In the genomic region with DNA sequence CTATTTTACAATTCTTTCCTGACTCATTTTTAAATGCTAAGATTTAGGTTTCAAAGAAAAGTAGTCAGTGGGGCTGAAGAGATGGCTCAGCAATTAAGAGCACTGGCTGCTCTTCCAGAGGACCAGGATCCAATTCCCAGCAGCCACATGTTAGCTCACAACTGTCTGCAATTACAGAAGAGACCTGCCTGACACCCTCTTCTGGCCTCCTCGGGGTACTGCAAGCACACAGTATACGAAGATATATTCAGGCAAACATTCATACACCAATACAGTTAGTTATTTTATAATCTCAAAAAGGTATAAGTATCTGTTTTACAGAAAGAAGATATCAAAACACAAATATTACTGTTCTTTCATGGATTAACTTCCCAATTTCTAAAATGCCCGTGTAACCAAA, we compare ENCODE assay signal across 19 mouse cellular contexts. TPM values are rescaled to one million over a fixed set of nuclear protein-coding genes. Genes with fewer than 3 reads are reported as not detected.
DNase-seq lines count a peak whose midpoint lies in the region; ATAC-seq and TF ChIP-seq lines count a peak whose summit lies in the region.
"Had no signal": no experiment of that assay in that cellular context is flagged by ENCODE, and none has a peak within 500 bp of the region (broad histone marks: within the 10 kb centered on the region; RNA-seq: fewer than 3 reads in every experiment).

No protein-coding gene starts in this region.

- no peak for ATAC-seq in midbrain, embryonic 11.5 days (ENCODE audit: low FRiP score)
- ATAC-seq in megakaryocyte-erythroid progenitor cell, adult 5-6 weeks (replicated peaks; ENCODE audit: low FRiP score, low TSS enrichment, poor library complexity, severe bottlenecking) = no peak
- ATAC-seq: activated CD4-positive, CD25-positive, alpha-beta regulatory T cell, adult 4 months; CD4-positive, CD25-positive, alpha-beta regulatory T cell, adult 4 months; forebrain, embryonic 15.5 days had no signal

- H3K9me3 ChIP-seq in midbrain, embryonic 11.5 days (ENCODE audit: control insufficient read depth, low read length) = no peaks in the 10 kb centered on the region
- H3K9me3 ChIP-seq in midbrain, embryonic 10.5 days (replicated peaks) = no peaks in the 10 kb centered on the region
- H3K9me3 ChIP-seq: forebrain, embryonic 15.5 days; heart, embryonic 12.5 days had no signal

- H3K36me3 ChIP-seq in kidney, adult 2 months (ENCODE audit: control insufficient read depth, insufficient read depth, low read length) = peaks cover 9% of the 10 kb centered on the region
- H3K36me3 ChIP-seq in midbrain, embryonic 11.5 days (ENCODE audit: control insufficient read depth, insufficient read depth, low read length) = peaks cover 14% of the 10 kb centered on the region; the same call in 1 of the 2 replicates
- H3K36me3 ChIP-seq in midbrain, embryonic 10.5 days = peaks cover 57% of the 10 kb centered on the region
- H3K36me3 ChIP-seq in small intestine, adult 2 months (ENCODE audit: control insufficient read depth, insufficient read depth, low read length) = peaks cover 37% of the 10 kb centered on the region

- no peak for TF ChIP-seq POLR2A in kidney, adult 2 months (IDR thresholded peaks at IDR 0.05; ENCODE audit: low read depth, low read length)
- TF ChIP-seq POLR2A in small intestine, adult 2 months (IDR thresholded peaks at IDR 0.05; ENCODE audit: low read depth, low read length) = no peak

- H3K27me3 ChIP-seq in kidney, adult 2 months (replicated peaks; ENCODE audit: control insufficient read depth, insufficient read depth, low read length) = no peaks in the 10 kb centered on the region
- H3K27me3 ChIP-seq in midbrain, embryonic 11.5 days (ENCODE audit: control insufficient read depth, insufficient read depth, low read length) = no peaks in the 10 kb centered on the region
- no peaks in the 10 kb centered on the region for H3K27me3 ChIP-seq in midbrain, embryonic 10.5 days (ENCODE audit: low read depth, poor library complexity, severe bottlenecking)
- H3K27me3 ChIP-seq in small intestine, adult 2 months (ENCODE audit: control insufficient read depth, insufficient read depth, low read length) = no peaks in the 10 kb centered on the region
- H3K27me3 ChIP-seq: forebrain, embryonic 15.5 days; heart, embryonic 12.5 days had no signal

- peaks cover 4% of the 10 kb centered on the region; the same call in 1 of the 2 replicates for H3K4me1 ChIP-seq in kidney, adult 2 months (ENCODE audit: control insufficient read depth, insufficient read depth, low read length)
- H3K4me1 ChIP-seq in midbrain, embryonic 11.5 days (ENCODE audit: control insufficient read depth, insufficient read depth, low read length) = no peaks in the 10 kb centered on the region
- peaks cover 6% of the 10 kb centered on the region for H3K4me1 ChIP-seq in midbrain, embryonic 10.5 days
- peaks cover 8% of the 10 kb centered on the region; the same call in 1 of the 2 replicates for H3K4me1 ChIP-seq in small intestine, adult 2 months (ENCODE audit: control insufficient read depth, insufficient read depth, insufficient read length, low read length)
- H3K4me1 ChIP-seq: forebrain, embryonic 15.5 days had no signal

- WGBS in kidney, adult 2 months = 96% methylated on average over 3 of the region's 3 CpGs
- 87% methylated on average over 3 of the region's 3 CpGs for WGBS in midbrain, embryonic 11.5 days
- 88% methylated on average over 3 of the region's 3 CpGs for WGBS in midbrain, embryonic 10.5 days
- WGBS in small intestine, adult 2 months = 90% methylated on average over 3 of the region's 3 CpGs

- H3K9ac ChIP-seq in midbrain, embryonic 11.5 days (ENCODE audit: low read length) = no peak overlapping the region
- H3K9ac ChIP-seq: forebrain, embryonic 15.5 days; heart, embryonic 12.5 days had no signal

- DNase-seq in kidney, adult 2 months = no peak
- DNase-seq in kidney, postnatal 25 days = no peak
- DNase-seq in midbrain, embryonic 11.5 days (ENCODE audit: low spot score, missing footprints) = peak; percentile 14
- no peak for DNase-seq in midbrain, embryonic 10.5 days (ENCODE audit: low spot score)
- peak; percentile 17 for DNase-seq in NIH3T3 (ENCODE audit: low read depth)
- no peak for DNase-seq in yolk sac, embryonic 10.5 days (ENCODE audit: low spot score)
- DNase-seq: cerebellum, adult 18-20 months; embryo, embryonic 11 days; heart, postnatal 4 days; layer of hippocampus, postnatal 36 days; right cerebral cortex, adult 18-20 months had no signal

- TF ChIP-seq CTCF in kidney, adult 2 months (conservative IDR thresholded peaks at IDR 0.05; ENCODE audit: insufficient read depth, insufficient read length, low read depth, low read length) = peak; percentile 22; the same call in 1 of the 2 replicates
- TF ChIP-seq CTCF in small intestine, adult 2 months (IDR thresholded peaks at IDR 0.05; ENCODE audit: extremely low read depth, insufficient read length, insufficient replicate concordance, low read depth, low read length) = 0 out of 2 replicates have a peak, but pooled peaks have one; percentile 9

- no peak overlapping the region for H3K4me3 ChIP-seq in kidney, adult 2 months (ENCODE audit: insufficient read depth, low read depth, low read length)
- no peak overlapping the region for H3K4me3 ChIP-seq in midbrain, embryonic 11.5 days (ENCODE audit: low read depth, low read length)
- no peak overlapping the region for H3K4me3 ChIP-seq in midbrain, embryonic 10.5 days
- no peak overlapping the region for H3K4me3 ChIP-seq in small intestine, adult 2 months (ENCODE audit: low read depth, low read length)
- H3K4me3 ChIP-seq: forebrain, embryonic 15.5 days; heart, embryonic 12.5 days had no signal

- H3K27ac ChIP-seq in kidney, adult 2 months (ENCODE audit: insufficient read depth, low read depth, low read length) = no peak overlapping the region
- no peak overlapping the region for H3K27ac ChIP-seq in midbrain, embryonic 11.5 days (ENCODE audit: low read depth, low read length)
- H3K27ac ChIP-seq in midbrain, embryonic 10.5 days (replicated peaks) = no peak overlapping the region
- H3K27ac ChIP-seq in small intestine, adult 2 months (ENCODE audit: insufficient read depth, low read depth, low read length) = no peak overlapping the region
- H3K27ac ChIP-seq: forebrain, embryonic 15.5 days; macrophage had no signal

- H3K4me2 ChIP-seq in midbrain, embryonic 11.5 days = no peak overlapping the region
- H3K4me2 ChIP-seq: forebrain, embryonic 15.5 days; heart, embryonic 12.5 days had no signal

RNA-seq across cellular contexts. Expression of a gene that starts 12.6 kb away (rescaled TPM):
- 15.1 and 19.0 TPM in 2 replicates for polyA plus RNA-seq in kidney, adult 2 months (2012; rRNA removed)
- polyA plus RNA-seq in midbrain, embryonic 11.5 days (2014; fragmentation: Nextera tagmentation; extraction: Ambion mirVana) = 34.8 and 40.5 TPM in 2 replicates
- polyA plus RNA-seq in midbrain, embryonic 10.5 days (2016; fragmentation: Nextera tagmentation; extraction: Ambion mirVana) = 30.0 and 37.6 TPM in 2 replicates
- 5.2 and 18.2 TPM in 2 replicates for polyA plus RNA-seq in small intestine, adult 2 months (2012; rRNA removed)
- 11.0 and 25.4 TPM in 2 replicates for total RNA-seq in megakaryocyte-erythroid progenitor cell, adult 5-6 weeks (2014; fragmentation: Nextera tagmentation)
- 12.7 and 17.2 TPM in 2 replicates for total RNA-seq in megakaryocyte-erythroid progenitor cell, adult 5-6 weeks (2017)

RNA-seq across cellular contexts. Expression of a gene that starts 12.7 kb away (rescaled TPM):
- 4.5 and 5.8 TPM in 2 replicates for polyA plus RNA-seq in kidney, adult 2 months (2012; rRNA removed)
- 18.7 and 19.0 TPM in 2 replicates for polyA plus RNA-seq in midbrain, embryonic 11.5 days (2014; fragmentation: Nextera tagmentation; extraction: Ambion mirVana)
- 20.3 and 22.5 TPM in 2 replicates for polyA plus RNA-seq in midbrain, embryonic 10.5 days (2016; fragmentation: Nextera tagmentation; extraction: Ambion mirVana)
- 5.6 and 10.7 TPM in 2 replicates for polyA plus RNA-seq in small intestine, adult 2 months (2012; rRNA removed)
- 5.1 and 11.9 TPM in 2 replicates for total RNA-seq in megakaryocyte-erythroid progenitor cell, adult 5-6 weeks (2014; fragmentation: Nextera tagmentation)
- total RNA-seq in megakaryocyte-erythroid progenitor cell, adult 5-6 weeks (2017) = 27.2 and 30.7 TPM in 2 replicates

RNA-seq across cellular contexts. Expression of a gene that starts 14.8 kb away (rescaled TPM):
- 6.4 and 7.5 TPM in 2 replicates for polyA plus RNA-seq in kidney, adult 2 months (2012; rRNA removed)
- 0.92 and 1.4 TPM in 2 replicates for polyA plus RNA-seq in midbrain, embryonic 11.5 days (2014; fragmentation: Nextera tagmentation; extraction: Ambion mirVana)
- 0.99 and 1.1 TPM in 2 replicates for polyA plus RNA-seq in midbrain, embryonic 10.5 days (2016; fragmentation: Nextera tagmentation; extraction: Ambion mirVana)
- polyA plus RNA-seq in small intestine, adult 2 months (2012; rRNA removed) = 2.7 and 3.6 TPM in 2 replicates
- 1.0 TPM in 1 of 2 replicates, not detected in the other for total RNA-seq in megakaryocyte-erythroid progenitor cell, adult 5-6 weeks (2014; fragmentation: Nextera tagmentation)
- 1.1 TPM in 1 of 2 replicates, not detected in the other for total RNA-seq in megakaryocyte-erythroid progenitor cell, adult 5-6 weeks (2017)

RNA-seq across cellular contexts. Expression of a gene that starts 38.3 kb away (rescaled TPM):
- 0.01 and 0.02 TPM in 2 replicates for polyA plus RNA-seq in kidney, adult 2 months (2012; rRNA removed)
- polyA plus RNA-seq in midbrain, embryonic 11.5 days (2014; fragmentation: Nextera tagmentation; extraction: Ambion mirVana) = 0.51 and 0.54 TPM in 2 replicates
- polyA plus RNA-seq in midbrain, embryonic 10.5 days (2016; fragmentation: Nextera tagmentation; extraction: Ambion mirVana) = 0.11 and 0.37 TPM in 2 replicates
- 0.01 and 0.06 TPM in 2 replicates for polyA plus RNA-seq in small intestine, adult 2 months (2012; rRNA removed)
- not detected in 2 replicates for total RNA-seq in megakaryocyte-erythroid progenitor cell, adult 5-6 weeks (2014; fragmentation: Nextera tagmentation)
- not detected in 2 replicates for total RNA-seq in megakaryocyte-erythroid progenitor cell, adult 5-6 weeks (2017)
- total RNA-seq: neutrophil, adult 5-6 weeks had no signal

Comparison
In these comparisons a context has a peak if more than half of its experiments do, and no peak if none do; other contexts are left out.
1. DNase-seq: peak in midbrain, embryonic 11.5 days (single experiment) and NIH3T3 (single experiment); none in kidney, adult 2 months (single experiment), kidney, postnatal 25 days (0 of 2), midbrain, embryonic 10.5 days (single experiment) and yolk sac, embryonic 10.5 days (single experiment).